Mouse (Mus musculus) embryonic facial prominence, embryonic 15.5 days (tissue): ENCODE data around the gene Mrpl14. TPM values are rescaled to one million over a fixed set of nuclear protein-coding genes. Genes with fewer than 3 reads are reported as not detected.

Experiments used
- ATAC-seq: fragments of 200-750 bp; cut with Nextera tagmentation; 2 replicates; pipeline ENCODE4 v1.8.0; 2017; ENCODE audit warnings: low read depth, moderate TSS enrichment; ENCODE audit not compliant: insufficient number of reproducible peaks, low FRiP score, low TSS enrichment
- H3K27ac ChIP-seq: fragments of 300-500 bp; sonication (generic); replicated peaks from 2 replicates; pipeline ENCODE4 v1.5.1; 2015; ENCODE audit warnings: mild to moderate bottlenecking, inconsistent platforms
- H3K27me3 ChIP-seq: fragments of 300-500 bp; sonication (generic); 2 replicates; pipeline ENCODE4 v1.6.1; 2015; ENCODE audit warnings: inconsistent platforms
- H3K36me3 ChIP-seq: fragments of 300-500 bp; sonication (generic); 2 replicates; pipeline ENCODE4 v1.6.1; 2015; ENCODE audit warnings: mild to moderate bottlenecking, inconsistent platforms
- H3K4me1 ChIP-seq: fragments of 300-500 bp; sonication (generic); 2 replicates; pipeline ENCODE4 v1.6.1; 2015; ENCODE audit warnings: inconsistent platforms
- H3K4me2 ChIP-seq: fragments of 300-500 bp; sonication (generic); replicated peaks from 2 replicates; pipeline ENCODE4 v1.6.1; 2015; ENCODE audit warnings: mild to moderate bottlenecking, inconsistent platforms
- H3K4me3 ChIP-seq: fragments of 300-500 bp; sonication (generic); replicated peaks from 2 replicates; pipeline ENCODE4 v1.5.1; 2015; ENCODE audit warnings: mild to moderate bottlenecking, inconsistent platforms
- H3K9ac ChIP-seq: fragments of 300-500 bp; sonication (generic); 2 replicates; pipeline ENCODE4 v1.6.1; 2015; ENCODE audit warnings: inconsistent platforms
- H3K9me3 ChIP-seq: fragments of 300-500 bp; sonication (generic); replicated peaks from 2 replicates; pipeline ENCODE4 v1.6.1; 2016; ENCODE audit warnings: inconsistent platforms
- WGBS: fragments of 180-500 bp; shearing (Covaris S2); methylation state at CpG from one replicate; pipeline ENCODE4 v1.1.7; 2015; 5-methylcytosine and 5-hydroxymethylcytosine counted together
- polyA plus RNA-seq: library from polyadenylated mRNA; unstranded; fragments of >200 nt; fragmentation: Nextera tagmentation; extraction: Ambion mirVana; gene quantifications from 2 replicates; pipeline ENCODE4 v1.2.1, GENCODE M21; 2015

Mrpl14 gene
- polyA plus RNA-seq, 1 experiment from 2014 or later: 165 TPM

- WGBS: 83% methylated on average over 10 of the region's 10 CpGs
- Histone ChIP-seq H3K4me1 (0 out of 2 replicates have a peak, but pooled peaks cover 4% of the 10 kb centered on the region), H3K27ac (no peak overlapping the region), H3K4me3 (no peak overlapping the region), H3K9ac (no peak overlapping the region), H3K4me2 (no peak overlapping the region), H3K27me3 (no peaks in the 10 kb centered on the region), H3K36me3 (peaks cover 69% of the 10 kb centered on the region), H3K9me3 (no peaks in the 10 kb centered on the region)
- ATAC-seq: no peak
Observed at GRCm38 (mm10) chr17:45667481-45667880, 18.6 kb upstream of the Mrpl14 start.

- Histone ChIP-seq H3K9ac (no peak overlapping the region), H3K27me3 (no peaks in the 10 kb centered on the region), H3K4me1 (0 out of 2 replicates have a peak, but pooled peaks cover 4% of the 10 kb centered on the region), H3K27ac (no peak overlapping the region), H3K4me2 (no peak overlapping the region), H3K36me3 (peaks cover 72% of the 10 kb centered on the region), H3K4me3 (no peak overlapping the region), H3K9me3 (no peaks in the 10 kb centered on the region)
- WGBS: 89% methylated on average over 10 of the region's 10 CpGs
- ATAC-seq: no peak
Observed at GRCm38 (mm10) chr17:45667986-45668385, 18.1 kb upstream of the Mrpl14 start.

DNA sequence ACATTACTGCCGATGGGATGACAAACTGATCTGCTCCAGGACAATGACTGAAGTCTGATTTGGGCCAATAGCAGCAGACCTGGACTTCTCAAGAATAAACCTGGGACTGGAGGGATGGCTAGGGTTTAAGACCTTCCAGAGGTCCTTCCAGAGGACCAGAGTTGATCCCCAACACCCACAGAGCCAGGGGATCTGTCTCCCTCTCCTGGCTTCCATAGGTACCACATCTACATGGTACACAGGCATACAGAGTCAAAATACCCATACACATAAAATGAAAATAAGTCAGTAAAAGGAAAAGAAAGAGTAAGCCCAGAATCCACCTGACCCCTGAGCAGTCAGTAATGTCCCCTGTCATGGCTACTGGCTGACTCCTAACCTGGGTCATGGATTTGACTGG, 14.3 kb upstream of the Mrpl14 start:
- no peak for ATAC-seq

DNA sequence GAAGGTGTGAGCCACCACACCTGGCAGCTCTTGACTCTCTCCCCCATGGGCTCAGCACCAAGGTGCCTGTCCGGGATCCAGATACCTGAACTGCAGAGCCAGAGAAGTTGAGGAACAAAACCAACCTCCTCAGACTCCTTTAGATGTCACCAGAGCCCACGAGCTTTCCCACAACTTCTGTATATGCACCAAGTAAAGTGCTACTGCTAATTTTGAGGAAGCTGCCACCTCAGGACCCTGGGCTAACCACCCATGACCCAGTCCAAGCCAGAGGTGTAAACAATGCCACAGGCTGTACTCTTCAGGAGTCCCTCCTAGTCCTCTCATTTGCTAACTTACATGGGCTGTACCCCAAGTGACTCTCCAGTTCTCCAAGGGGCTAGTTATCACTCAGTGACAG, 13.5 kb upstream of the Mrpl14 start:
- Histone ChIP-seq H3K4me3 (no peak overlapping the region), H3K9me3 (no peaks in the 10 kb centered on the region), H3K27me3 (no peaks in the 10 kb centered on the region), H3K9ac (no peak overlapping the region), H3K4me2 (no peak overlapping the region), H3K36me3 (peaks cover 78% of the 10 kb centered on the region), H3K27ac (no peak overlapping the region), H3K4me1 (no peaks in the 10 kb centered on the region)
- ATAC-seq: no peak
- WGBS: 87% methylated on average over 2 of the region's 2 CpGs

More for the DNA sequence above, 14.3 kb upstream of the Mrpl14 start:
- no peaks in the 10 kb centered on the region for H3K4me1 ChIP-seq
- no peaks in the 10 kb centered on the region for H3K27me3 ChIP-seq
- no peaks in the 10 kb centered on the region for H3K9me3 ChIP-seq
- no peak overlapping the region for H3K9ac ChIP-seq
- no peak overlapping the region for H3K27ac ChIP-seq
- H3K4me2 ChIP-seq: no peak overlapping the region
- peaks cover 80% of the 10 kb centered on the region for H3K36me3 ChIP-seq
- 78% methylated on average over 1 of the region's 1 CpGs for WGBS
- no peak overlapping the region for H3K4me3 ChIP-seq

GRCm38 (mm10) chr17:45678106-45678505, 8.0 kb upstream of the Mrpl14 start:
- H3K4me1 ChIP-seq: peaks cover 24% of the 10 kb centered on the region
- no peaks in the 10 kb centered on the region for H3K9me3 ChIP-seq
- peak; percentile 25; the same call in 1 of the 2 replicates for ATAC-seq
- 30% methylated on average over 7 of the region's 7 CpGs for WGBS
- H3K27me3 ChIP-seq: no peaks in the 10 kb centered on the region
- no peak overlapping the region for H3K4me2 ChIP-seq
- H3K9ac ChIP-seq: no peak overlapping the region
- no peak overlapping the region for H3K27ac ChIP-seq
- H3K36me3 ChIP-seq: peaks cover 49% of the 10 kb centered on the region
- H3K4me3 ChIP-seq: no peak overlapping the region

GRCm38 (mm10) chr17:45680391-45680980, 5.6 kb upstream of the Mrpl14 start:
- peaks cover 38% of the 10 kb centered on the region for H3K4me1 ChIP-seq
- peak overlapping the region; percentile 74 for H3K27ac ChIP-seq
- no peak overlapping the region; the same call in 1 of the 2 replicates for H3K9ac ChIP-seq
- 45% methylated on average over 8 of the region's 8 CpGs for WGBS
- H3K36me3 ChIP-seq: peaks cover 29% of the 10 kb centered on the region
- peak overlapping the region; percentile 11; the same call in 1 of the 2 replicates for H3K4me3 ChIP-seq
- H3K9me3 ChIP-seq: no peaks in the 10 kb centered on the region
- H3K4me2 ChIP-seq: peak overlapping the region; percentile 45
- peak; percentile 65 for ATAC-seq
- no peaks in the 10 kb centered on the region for H3K27me3 ChIP-seq

GRCm38 (mm10) chr17:45681588-45681987, 4.5 kb upstream of the Mrpl14 start:
- no peak for ATAC-seq
- no peaks in the 10 kb centered on the region for H3K27me3 ChIP-seq
- H3K9me3 ChIP-seq: no peaks in the 10 kb centered on the region
- H3K27ac ChIP-seq: no peak overlapping the region
- 100% methylated on average over 1 of the region's 1 CpGs for WGBS
- H3K4me2 ChIP-seq: no peak overlapping the region
- no peak overlapping the region for H3K9ac ChIP-seq
- peaks cover 38% of the 10 kb centered on the region for H3K4me1 ChIP-seq
- no peak overlapping the region for H3K4me3 ChIP-seq
- peaks cover 18% of the 10 kb centered on the region for H3K36me3 ChIP-seq

- Histone ChIP-seq H3K9me3 (no peaks in the 10 kb centered on the region), H3K36me3 (peaks cover 9% of the 10 kb centered on the region), H3K27me3 (no peaks in the 10 kb centered on the region), H3K27ac (no peak overlapping the region), H3K4me3 (no peak overlapping the region), H3K9ac (no peak overlapping the region), H3K4me1 (peaks cover 49% of the 10 kb centered on the region), H3K4me2 (no peak overlapping the region)
- 91% methylated on average over 4 of the region's 4 CpGs for WGBS
- ATAC-seq: no peak
Observed at GRCm38 (mm10) chr17:45682843-45683242, 3.3 kb upstream of the Mrpl14 start.

- peak overlapping the region; percentile 87 for H3K27ac ChIP-seq
- no peaks in the 10 kb centered on the region for H3K36me3 ChIP-seq
- peak overlapping the region; percentile 72 for H3K4me2 ChIP-seq
- H3K9me3 ChIP-seq: no peaks in the 10 kb centered on the region
- 24% methylated on average over 14 of the region's 14 CpGs for WGBS
- H3K4me3 ChIP-seq: peak overlapping the region; percentile 83
- no peaks in the 10 kb centered on the region for H3K27me3 ChIP-seq
- peak; percentile 6; the same call in 1 of the 2 replicates for ATAC-seq
- peaks cover 36% of the 10 kb centered on the region for H3K4me1 ChIP-seq
- H3K9ac ChIP-seq: peak overlapping the region; percentile 77
Observed at GRCm38 (mm10) chr17:45684667-45685131, 1.4 kb upstream of the Mrpl14 start.

DNA sequence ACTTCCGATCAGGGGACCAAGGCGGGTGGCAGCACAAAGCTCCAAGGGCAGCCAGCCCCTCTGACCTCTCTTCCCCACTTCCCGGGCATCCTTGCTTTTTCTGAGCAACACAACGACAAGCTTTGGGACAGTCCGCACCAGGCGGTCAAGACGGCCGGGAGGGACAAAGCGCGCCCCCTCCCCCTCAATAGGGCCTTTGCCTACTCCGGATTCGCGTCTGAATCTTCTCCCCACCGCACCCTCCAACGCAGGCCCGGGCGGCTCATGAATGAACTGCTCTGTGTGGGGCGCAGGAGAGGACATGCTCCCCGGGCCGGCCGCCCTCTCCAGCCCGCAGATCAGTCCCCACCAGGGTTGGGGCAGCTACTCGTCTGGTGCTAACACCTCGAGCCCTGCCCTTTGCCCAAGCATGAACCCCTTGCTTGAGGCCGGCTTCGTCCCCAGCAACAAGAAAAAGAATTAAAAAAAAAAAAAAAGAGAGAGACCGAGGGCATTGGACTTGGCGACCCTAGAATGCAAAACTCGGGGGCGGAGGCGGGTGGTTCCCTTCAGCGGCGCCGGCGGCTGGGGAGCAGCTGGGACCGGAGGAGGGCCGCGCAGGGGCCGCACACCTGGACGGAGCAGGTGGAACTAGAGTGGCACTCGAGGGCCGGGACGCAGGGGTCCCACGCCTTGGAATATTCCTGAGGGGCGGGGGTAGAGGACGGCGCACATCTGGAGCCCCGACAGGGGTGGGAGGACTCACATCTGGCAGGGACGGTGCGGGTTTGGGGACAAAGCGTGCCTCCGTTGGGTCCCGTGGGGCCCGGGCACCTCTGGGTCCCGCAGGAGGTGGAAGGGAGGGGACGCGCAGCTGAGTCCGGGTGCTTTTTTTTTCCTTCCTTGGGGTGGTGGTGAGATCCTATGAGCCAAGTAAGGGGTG, 690 bp upstream of the Mrpl14 start:
- Histone ChIP-seq H3K27me3 (no peaks in the 10 kb centered on the region), H3K4me2 (peak overlapping the region; percentile 72), H3K9ac (peak overlapping the region; percentile 77), H3K36me3 (no peaks in the 10 kb centered on the region), H3K9me3 (no peaks in the 10 kb centered on the region), H3K27ac (peak overlapping the region; percentile 87), H3K4me1 (peaks cover 34% of the 10 kb centered on the region), H3K4me3 (peak overlapping the region; percentile 83)
- under 1% methylated on average over 58 of the region's 58 CpGs for WGBS
- ATAC-seq: peak; percentile 35

GRCm38 (mm10) chr17:45686716-45687115, 594 bp downstream of the Mrpl14 start, which contains the start of gene Tmem63b:
Gene Tmem63b, minus strand, starts transcription at chr17:45686905.
- 5% methylated on average over 12 of the region's 12 CpGs for WGBS
- Histone ChIP-seq H3K9me3 (no peaks in the 10 kb centered on the region), H3K36me3 (no peaks in the 10 kb centered on the region), H3K4me3 (peak within 1 kb of the TSS; percentile 83), H3K4me2 (peak within 1 kb of the TSS; percentile 72), H3K9ac (peak within 1 kb of the TSS; percentile 81), H3K27me3 (no peaks in the 10 kb centered on the region), H3K27ac (peak within 1 kb of the TSS; percentile 87), H3K4me1 (peaks cover 26% of the 10 kb centered on the region)
- ATAC-seq: no peak
